Mouse (Mus musculus) CD4-positive, CD25-positive, alpha-beta regulatory T cell, adult 4 months (primary cell): ENCODE data around the gene Nudt4. TPM values are rescaled to one million over a fixed set of nuclear protein-coding genes. Genes with fewer than 3 reads are reported as not detected.

Source experiments
- ATAC-seq: one replicate; pipeline ENCODE4 v1.8.0; 2017
- polyA plus RNA-seq, 2 experiments: library from polyadenylated mRNA; unstranded; fragments of 100-300 nt; shearing (Covaris generic); gene quantifications; one replicate each; pipeline ENCODE4 v1.2.1; 2017

Nudt4 gene
- polyA plus RNA-seq, 2 experiments from 2014 or later, result 7.0 to 9.1 TPM

DNA sequence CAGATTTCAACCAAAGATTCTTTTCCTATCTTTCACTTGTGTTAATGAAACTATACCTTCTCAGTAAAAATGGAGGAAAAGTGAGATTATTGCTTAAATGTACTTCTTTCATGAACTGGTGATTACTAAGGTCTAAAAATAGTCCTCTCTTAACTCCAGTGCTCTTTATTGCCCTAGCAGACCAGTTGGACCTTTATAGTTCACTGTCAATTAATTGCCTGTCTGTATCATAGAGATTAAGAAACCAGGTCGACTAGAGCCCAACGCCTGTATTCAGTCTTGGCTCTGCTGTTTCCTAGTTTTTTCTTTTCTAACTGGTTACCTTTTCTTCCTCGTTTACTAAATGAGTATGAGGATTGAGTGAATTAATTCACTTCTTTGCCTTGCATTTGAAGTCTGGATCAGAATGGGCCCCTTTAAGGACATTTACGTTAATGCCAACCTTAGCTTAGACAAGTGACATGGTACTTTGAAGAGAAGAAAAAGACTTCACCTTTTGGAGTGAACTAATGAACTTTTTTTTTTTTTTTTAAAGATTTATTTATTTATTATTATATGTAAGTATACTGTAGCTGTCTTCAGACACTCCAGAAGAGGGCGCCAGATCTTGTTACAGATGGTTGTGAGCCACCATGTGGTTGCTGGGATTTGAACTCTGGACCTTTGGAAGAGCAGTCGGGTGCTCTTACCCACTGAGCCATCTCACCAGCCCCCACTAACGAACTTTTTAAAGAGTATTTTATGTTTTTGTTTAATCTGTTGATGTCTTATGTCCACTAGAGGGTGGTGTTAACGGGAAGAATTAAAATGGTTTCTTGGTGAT, 28.3 kb downstream of the Nudt4 start:
- no peak for ATAC-seq

DNA sequence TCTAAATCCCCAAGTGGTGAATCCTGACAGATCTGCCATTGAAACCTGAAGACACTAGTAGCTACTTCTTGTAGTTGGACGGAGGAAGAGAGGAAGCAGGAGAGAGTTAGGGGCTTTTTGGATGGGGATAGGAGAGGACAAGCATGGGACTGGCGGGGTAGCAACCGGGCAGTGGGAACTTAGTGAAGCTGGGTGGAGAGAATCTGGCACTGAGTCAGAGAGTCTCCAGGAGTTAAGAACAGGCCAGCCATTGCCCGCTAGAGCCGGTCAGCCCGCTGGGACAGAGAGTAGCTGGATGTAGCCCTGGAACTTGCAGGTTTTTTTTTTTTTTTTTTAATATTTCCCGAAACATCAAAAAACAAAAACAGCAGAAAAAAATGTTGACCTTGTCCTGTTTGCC, 30.6 kb downstream of the Nudt4 start:
- ATAC-seq, result no peak

DNA sequence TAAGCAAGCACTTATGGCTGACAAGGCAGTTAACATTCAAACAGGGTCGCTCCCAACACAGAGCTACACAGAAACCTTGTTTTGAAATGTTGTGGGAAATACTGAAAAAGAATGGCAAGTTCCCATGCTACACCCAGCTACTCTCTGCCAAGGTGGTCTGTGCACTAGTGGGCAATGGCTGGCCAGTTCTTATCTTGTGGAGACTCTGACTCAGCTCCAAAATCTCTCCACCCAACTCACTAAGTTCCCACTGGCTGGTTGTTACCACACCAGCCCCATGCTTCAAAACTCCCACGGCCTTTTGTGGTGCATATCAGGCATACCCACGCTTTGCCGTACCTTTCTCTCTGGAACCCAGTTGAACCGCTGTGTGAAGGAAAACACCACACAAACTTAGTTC, 31.0 kb downstream of the Nudt4 start:
- no peak for ATAC-seq

DNA sequence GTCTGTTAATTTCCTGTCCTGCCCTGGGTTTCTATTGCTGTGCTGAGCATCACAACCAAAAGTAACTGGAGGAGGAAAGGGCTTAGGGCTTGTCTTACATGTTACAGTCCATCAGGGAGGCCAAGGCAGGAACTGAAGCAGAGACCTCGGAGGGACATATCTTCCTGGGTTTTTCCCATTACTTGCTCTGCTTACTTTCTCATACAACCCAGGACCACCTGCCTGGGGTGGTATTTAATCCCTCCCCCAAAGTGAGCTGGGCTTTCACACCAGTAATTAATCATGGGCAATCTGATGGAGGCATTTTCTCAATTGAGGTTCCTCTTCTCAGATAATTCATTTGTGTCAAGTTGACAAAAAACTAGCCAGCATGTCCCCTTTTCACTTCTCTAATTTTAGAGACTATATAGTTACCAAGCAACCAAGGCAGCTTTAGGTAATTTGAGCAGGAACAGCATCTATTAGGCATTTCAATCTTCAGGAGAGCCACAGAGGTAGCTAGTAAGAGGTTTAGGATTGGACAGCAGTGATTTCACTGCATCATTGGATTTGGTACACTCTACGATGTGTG, 33.3 kb downstream of the Nudt4 start:
- ATAC-seq, result no peak

DNA sequence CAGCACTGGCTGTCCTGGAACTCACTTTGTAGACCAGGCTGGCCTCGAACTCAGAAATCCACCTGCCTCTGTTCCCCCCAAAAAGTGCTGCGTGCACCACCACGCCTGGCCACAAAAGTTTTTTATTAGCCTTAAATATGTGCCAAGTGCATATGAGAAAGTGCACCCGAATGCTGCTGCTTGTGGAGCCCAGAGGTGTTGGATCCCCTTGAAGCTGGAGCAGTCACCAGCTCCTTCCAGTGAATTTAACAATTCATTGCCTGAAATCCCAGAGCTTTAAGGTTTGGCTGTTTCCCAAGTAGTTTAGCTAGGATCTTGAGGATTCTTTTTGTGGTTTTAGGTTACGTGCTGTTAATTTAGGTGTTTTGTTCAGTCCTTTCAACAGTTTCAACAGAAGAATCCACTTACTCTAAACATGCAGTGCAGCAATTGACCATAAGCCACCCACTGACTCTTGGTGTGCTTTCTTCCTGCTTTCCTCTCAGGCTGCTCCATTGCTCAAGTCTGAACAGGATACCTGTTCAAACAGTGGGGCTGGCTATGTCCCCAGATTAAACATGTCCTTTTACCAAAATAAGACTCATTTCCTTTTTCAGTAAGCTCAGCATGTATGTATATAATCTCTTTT, 37.3 kb downstream of the Nudt4 start:
- no peak for ATAC-seq

DNA sequence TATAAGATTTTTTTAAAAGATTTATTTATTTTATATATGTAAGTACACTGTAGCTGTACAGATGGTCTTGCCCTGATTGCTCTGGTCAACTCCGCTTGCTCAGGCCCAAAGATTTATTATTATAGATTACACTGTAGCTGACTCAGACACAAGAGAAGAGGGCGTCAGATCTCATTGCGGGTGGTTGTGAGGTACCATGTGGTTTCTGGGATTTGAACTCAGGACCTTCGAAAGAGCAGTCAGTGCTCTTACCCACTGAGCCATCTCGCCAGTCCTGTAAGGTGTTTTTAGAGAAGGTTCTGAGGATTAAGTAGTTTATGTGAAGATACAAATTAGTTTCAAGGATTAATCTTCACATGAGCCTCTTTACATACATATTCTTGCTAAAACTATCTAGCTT, 38.1 kb downstream of the Nudt4 start:
- ATAC-seq, result no peak

DNA sequence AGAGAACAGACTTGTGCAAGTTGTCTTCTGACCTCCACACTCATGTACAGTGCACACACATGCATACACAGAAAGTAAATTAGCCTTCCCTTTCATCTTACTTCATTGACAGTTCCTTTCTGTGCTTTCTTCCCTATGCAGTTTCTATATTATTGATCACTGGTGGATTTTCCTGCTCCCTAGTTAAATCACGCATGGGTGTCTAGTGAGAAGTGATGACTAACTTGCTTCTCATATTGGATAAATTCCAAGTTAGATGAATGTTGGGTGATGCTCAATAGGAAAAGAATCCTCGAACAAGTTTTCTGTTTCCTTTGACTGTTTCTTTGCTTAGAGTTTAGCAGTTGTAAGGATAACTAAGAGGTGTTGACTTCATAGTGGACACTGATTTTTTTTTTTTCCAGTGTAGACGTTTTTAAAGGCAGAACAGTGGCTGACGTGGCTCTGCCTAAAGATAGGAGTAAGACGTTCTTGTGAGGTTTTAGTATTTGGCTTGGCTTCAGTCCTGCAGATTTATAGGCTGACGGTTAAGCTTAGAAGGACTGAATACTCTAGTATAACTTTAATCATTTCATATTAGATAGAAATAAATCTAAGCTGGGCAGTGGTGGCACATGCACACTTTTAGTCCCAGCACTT, 38.8 kb downstream of the Nudt4 start:
- no peak for ATAC-seq

DNA sequence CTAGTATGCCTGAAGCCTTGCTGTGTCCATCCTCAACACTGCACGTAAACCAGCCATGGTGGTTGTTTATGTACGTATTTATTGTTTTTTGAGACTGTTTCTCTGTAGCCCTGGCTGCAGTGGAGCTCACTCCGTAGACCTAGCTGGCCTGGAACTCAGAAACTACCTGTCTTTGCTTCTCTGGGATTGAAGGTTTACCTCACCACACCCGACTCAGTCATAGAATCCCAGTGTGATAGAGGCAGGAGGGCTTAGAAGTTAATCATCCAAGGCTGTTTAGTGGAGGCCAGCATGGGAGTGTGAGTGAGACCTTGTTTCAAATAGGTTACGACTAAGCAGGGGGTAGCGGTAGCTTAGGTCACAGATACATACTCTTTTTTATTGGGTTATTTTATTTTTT, 46.3 kb downstream of the Nudt4 start:
- no peak for ATAC-seq

DNA sequence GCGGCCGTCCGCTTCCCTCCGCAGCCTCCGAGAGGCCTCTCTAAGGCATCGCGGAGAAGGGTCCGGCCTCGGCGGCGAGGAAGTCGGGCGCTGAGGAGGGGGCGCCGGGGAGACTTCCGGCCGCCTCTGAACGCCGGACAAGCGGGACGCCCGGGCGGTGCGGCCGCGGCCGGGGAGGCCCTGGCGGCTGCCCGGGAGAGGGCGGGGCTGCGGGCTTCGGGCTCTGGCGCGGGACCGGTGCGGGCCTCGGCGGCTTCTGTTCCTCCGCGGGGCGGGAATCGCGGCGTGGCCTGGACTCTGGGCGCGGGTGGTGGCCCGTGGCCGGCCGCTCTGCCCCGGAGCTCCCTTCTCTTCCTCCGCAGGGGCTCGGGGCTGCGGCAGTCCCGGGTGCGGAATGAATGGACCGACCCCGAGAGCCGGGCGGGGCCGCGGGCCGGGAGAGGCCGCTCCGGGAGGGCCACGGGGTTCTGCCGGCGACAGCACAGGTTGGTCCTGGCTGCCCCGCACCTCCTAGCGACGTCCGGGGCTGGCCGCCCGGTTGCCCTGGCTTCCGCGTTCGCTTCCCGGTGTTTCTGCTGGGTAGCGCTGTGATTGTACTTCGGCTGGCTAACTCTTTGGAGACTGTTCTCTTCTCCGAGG, 48.5 kb downstream of the Nudt4 start:
- peak; percentile 30 for ATAC-seq

DNA sequence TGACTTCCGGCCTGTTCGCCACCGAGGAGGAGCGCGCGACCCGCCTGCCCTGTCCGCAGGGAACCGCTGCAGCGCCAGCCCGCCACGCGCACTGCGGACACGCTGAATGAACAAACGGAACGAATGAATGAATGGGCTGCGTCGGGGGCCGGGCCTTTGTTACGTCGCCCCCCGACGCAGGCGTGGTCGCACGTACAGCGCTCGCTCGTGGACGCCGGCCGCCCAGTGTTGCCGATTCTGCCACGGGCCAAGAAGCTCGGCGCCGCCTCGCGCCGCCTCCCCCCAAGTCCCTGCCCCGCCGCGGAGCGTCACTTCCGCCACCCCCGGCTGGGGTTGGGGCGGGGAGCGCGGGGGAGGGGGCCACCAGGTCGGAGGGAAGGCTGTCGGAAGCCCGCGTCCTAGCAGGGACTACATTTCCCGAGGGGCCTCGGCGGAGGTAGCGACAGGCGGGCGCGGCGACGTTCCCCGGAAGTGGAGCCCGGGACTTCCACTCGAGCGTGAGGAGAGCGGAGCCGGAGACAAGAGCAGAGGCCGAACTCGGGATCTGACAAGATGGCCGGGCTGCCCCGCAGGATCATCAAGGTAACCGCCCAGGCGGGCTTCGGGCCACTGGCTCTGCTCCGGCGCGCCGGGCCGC, 49.2 kb downstream of the Nudt4 start, which contains the start of gene Ube2n:
Ube2n (plus strand) TSS at position 490 of the 637 bp plus-strand sequence.
- ATAC-seq, result peak; percentile 83

DNA sequence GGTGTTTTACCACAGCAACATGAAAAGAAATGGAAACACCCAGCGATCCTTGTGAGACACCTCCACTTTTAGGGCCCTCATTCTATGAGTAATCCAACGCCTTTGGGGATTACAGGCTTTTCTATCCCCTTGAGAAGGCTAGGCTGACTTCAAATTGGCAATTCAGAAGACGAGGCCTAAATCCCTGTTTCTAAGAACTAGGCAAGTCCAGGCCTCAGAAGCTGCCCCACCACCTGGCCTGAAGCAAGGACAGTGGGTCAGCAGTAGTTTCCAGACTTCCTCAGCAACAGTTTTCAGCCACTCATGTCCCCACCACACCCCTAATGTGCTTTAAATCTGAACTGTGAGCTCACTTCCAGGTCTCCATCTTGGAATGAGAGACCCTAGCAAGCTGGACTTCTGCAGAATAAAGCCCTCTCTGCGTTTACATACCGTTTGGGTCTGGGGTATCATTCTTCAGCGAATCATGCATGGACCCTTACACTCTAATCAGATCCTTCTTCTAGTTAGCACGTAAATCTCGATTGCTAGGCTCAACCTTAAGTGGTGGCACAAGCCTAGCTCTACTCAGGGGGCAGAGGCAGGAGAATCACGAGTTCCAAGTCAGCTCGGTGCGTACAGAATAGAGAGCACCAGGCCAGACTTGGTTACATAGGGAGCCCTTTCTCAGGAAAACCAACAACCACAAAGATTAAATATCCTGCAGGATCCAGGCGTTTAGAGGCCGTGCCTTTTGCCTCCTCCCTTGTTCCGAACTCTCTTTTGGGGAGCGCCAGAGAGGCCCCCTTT, 50.0 kb downstream of the Nudt4 start:
- no peak for ATAC-seq

DNA sequence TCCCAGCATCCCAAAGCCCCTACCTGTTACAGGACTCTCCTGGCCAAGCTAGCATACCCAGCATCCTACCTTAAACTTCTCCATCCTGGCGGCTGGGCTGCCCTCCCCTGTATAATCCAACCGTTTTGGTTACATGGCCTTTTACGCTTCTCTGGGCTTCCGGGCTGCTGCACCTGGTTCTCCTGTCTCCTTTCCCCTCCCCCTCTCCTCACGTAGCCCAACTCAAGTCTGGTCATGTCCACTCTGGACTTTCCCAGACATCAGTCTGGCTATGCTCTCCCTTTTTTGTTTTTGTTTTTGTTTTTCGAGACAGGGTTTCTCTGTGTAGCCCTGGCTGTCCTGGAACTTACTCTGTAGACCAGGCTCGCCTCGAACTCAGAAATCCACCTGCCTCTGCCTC, 51.3 kb downstream of the Nudt4 start:
- ATAC-seq, result no peak

DNA sequence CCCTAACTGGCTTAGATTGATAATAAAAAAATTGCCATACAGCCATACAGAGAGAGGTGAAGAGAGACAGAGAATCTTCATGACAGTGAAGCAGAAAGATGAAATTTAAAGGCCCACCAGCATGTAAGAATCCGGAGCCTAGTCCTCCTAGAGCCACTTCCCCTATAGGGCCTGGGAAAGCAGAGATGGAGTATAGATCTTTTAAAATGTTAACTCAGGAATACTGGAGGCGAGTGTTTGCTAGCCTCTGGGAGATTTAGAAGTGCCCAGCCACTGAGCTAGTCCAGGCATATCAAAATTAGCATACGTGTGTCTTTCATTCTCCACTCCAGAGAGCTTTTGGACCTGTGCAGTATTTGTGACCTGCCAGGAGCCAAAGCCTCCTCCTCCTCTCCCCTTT, 54.7 kb downstream of the Nudt4 start:
- no peak for ATAC-seq

DNA sequence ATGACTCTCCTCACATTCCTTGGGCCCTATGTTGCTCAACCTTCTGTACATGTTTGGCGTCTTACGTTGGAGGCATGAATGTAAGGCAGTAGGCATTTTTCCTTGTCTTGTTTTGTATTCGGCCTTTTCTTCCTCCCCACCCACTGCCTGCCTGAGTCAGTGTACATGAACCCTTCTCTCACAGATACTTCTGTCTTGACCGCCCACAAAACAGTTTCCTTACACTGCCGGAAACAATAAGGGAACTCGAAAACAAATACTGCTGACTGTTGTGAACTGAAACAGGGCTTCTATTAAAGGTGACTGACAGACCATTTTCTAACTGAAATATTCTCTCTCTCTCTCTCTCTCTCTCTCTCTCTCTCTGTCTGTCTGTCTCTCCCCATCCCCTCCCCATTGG, 55.2 kb downstream of the Nudt4 start:
- peak; percentile 75 for ATAC-seq

DNA sequence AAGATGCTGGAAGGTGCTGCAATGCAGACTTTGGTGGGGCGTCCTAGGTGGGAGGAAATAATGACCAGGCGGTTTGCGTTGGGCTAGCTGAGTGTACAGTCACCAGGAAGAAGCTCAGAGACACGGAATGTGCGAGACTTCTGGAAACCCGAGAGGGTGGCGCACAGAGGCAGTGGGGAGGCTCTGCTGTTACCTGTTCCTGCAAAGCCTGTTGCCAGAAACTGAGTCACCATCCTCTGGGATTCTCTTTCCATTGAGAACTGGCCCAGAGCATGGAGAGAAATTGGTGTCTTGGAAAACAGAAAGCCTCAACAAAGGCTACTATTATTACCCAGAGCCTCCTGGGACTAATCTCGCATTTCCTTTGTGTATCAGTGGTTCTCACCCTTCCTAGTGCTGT, 55.8 kb downstream of the Nudt4 start:
- ATAC-seq, result no peak

DNA sequence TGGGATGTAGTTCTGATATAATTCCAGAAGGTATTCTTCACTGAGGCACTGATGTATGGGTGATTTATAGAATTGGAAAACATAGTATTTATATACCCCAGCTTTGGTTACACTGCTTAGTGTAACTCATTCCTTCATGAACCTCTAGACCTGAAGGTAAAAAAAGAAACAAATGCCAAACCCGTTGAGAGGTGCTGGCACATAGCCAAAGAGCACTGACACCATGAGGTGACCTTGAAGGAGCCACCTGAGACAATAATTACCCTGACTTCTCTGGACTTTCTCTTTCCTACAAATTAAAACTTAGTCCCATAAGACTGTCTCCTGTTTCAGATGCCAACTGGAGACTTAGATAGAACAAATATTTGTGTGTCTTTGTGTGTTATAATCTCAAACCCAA, 59.6 kb downstream of the Nudt4 start:
- no peak for ATAC-seq

DNA sequence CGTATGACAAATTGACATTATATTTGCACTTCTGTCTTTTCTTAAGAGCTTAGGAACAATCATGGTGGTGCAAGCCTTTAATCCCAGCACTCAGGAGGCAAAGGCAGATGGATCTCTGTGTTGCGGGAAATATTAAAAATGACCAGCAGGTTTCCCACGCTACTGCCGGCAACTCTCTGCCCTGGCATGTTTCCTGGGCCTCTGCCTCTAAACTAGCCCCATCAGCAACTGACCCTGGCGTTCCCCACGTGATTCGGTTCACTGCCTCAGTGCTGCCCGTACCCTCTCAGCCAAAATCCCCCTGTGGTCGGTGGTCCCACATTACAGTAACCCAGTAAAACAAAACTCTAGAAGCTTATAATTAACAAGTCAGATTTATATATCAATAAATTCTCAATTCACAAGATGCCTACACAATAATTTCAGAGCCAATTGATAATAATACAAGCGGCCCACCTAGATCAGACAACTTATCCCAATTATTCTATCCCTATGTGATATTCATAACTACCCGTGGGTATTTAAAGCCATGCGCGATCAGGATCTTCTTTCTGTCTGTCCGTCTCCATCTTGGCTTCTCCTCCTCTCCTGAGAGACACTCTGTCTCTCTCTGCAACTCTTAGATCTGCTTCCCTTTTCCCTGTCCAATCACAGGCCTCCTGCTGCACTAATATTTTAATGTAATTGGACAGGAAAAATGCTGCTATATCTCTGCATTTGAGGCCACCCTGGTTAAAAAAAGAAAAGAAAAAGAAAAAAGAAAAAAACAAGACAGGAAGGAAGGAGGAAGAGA, 60.3 kb downstream of the Nudt4 start:
- no peak for ATAC-seq

DNA sequence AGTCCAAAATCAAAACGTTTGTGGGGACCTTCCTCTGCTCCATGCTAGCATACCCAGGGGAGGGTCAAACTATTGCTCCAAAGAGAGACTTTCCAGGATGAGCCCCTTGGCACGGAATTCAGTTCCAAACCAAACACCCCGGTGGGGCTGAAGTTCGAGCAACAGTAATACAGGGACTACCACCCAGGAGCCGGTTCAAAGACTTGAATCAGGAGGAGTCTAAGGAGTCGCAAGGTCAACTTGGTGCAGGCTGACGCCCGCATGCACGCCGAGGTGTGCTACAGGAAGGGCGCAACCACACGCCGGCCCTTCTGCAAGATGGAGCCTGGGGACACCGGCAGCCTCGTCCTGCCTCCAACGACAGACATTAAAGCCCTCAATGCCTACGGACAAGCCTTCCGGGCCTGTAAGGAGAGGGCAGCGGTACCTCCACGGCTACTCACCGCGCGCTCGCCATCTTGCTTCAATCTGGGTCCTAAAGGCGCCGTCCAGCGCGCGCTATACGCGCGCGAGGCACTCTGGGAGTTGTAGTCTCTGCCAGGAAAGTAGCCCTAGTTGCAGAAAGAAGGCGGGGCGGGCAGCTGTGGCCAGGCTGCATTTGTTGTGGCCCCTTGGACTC, 62.4 kb downstream of the Nudt4 start, which contains the start of gene Mrpl42:
Mrpl42 (minus strand) TSS at position 478 of the 619 bp plus-strand sequence.
- ATAC-seq, result peak; percentile 98

DNA sequence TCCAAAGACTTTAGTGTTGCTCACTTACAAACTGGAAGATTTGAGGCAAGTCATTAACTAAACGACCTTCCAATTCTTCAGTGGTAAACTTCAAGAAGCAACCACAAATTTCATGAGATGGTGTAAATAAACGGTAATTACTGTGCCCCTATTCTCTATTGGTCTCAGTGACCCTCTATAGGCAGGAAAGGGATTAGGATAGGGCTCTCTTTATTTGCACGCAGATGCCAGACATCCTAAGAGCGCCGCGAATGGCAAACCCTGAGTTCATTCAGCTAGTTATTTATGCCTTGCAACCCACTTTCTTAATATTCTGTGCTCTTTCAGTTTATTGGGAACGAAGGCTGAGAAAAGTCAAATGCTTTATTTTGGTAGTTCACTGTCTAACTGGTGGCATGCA, 62.9 kb downstream of the Nudt4 start:
- peak; percentile 8 for ATAC-seq
